Mouse (Mus musculus) adrenal gland, postnatal 36 days (tissue): ENCODE measurements around the gene Olfr1420. TPM values are rescaled to one million over a fixed set of nuclear protein-coding genes. Genes with fewer than 3 reads are reported as not detected.
"Not testable (repeated sequence)": the region's sequence is repeated elsewhere in the genome, so short reads cannot be mapped to it uniquely, and the experiment has no call there.

Experiments
- DNase-seq, 2 experiments: peaks; one replicate each; pipeline ENCODE4 v3.0.0; 2021; ENCODE audit warnings: mixed read lengths in 1 of 2
- long read RNA-seq, 2 experiments: library from polyadenylated mRNA; stranded (forward); transcript quantifications; one replicate each; pipeline ENCODE4 v2.0.0; 2021; ENCODE audit warnings: borderline sequencing depth in 2 of 2
- total RNA-seq, 2 experiments: library from RNA; stranded (reverse); gene quantifications; 2 replicates each; pipeline ENCODE4 v1.2.3; 2021

The Olfr1420 gene
- total RNA-seq = not detected
- long read RNA-seq, experiment 1 = 0 reads
- long read RNA-seq, experiment 2 = 0 reads

DNA sequence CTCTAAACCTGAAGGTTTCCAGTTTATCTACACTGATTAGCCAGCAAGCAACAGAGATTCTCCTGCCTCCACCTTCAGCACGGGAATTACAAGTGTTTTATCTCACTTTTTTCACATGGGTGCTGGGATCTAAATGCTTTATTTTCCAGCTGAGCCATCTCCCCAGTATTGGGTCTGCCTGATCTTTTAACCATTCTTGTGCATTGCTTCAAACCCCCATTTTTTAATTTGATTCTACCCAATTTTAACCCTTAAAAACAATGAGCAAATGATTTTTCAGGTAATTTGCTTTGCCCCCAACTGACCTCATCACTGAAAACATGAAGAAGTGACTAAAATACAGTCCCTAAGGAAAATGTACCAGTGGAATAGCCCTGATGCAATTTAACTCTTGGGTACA, at the start of gene Olfr1420:
Gene Olfr1420 (plus strand): TSS at position 301 of the 400 bp plus-strand sequence.
- no peak for DNase-seq

- no peak for DNase-seq
These were observed 47.2 kb upstream of the Olfr1420 start, which contains the start of gene Olfr1417 for GRCm38 (mm10) chr19:11839119-11839518. Gene Olfr1417, minus strand, starts transcription at chr19:11839219.

DNA sequence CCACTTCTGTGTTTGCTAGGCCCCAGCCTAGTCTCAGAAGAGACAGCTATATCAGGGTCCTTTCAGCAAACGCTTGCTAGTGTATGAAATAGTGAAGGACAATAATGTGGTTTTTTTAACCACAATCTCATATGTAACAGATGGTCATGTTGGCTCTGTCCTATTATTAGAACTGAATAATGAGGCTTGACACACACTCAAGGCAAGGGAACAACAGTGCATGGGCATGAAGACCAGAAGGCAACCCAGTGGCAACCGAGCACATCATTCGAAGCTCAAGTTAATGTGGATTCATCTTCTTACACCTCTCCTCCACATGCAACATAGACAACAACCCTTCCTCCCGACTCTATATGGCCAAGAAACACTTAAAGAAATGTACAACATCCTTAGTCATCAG, 40.0 kb upstream of the Olfr1420 start:
- no peak for DNase-seq

- DNase-seq = no peak
These were observed 33.7 kb upstream of the Olfr1420 start for GRCm38 (mm10) chr19:11852652-11853051.

- DNase-seq = no peak
These were observed 31.5 kb upstream of the Olfr1420 start for GRCm38 (mm10) chr19:11854821-11855220.

DNA sequence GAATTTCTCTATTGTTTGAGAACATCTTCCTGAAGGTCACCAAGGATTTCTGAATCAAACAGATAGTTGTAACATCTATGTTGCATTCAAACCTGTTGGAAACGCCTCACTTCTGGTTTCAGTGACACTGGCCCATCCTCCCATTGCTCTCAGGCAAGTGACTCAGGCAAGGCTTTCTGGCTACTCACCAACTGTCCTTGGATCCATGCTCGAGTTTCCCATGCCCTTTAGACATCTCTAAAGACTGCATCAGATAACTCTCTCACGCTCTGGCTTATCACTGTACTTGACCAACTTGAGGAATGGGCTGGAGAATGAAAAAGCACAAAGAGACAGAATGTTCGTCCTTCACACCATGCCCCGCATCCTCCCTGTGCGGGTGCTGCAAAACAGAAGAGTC, 29.9 kb upstream of the Olfr1420 start:
- peak; percentile 71 to 72 for DNase-seq

DNA sequence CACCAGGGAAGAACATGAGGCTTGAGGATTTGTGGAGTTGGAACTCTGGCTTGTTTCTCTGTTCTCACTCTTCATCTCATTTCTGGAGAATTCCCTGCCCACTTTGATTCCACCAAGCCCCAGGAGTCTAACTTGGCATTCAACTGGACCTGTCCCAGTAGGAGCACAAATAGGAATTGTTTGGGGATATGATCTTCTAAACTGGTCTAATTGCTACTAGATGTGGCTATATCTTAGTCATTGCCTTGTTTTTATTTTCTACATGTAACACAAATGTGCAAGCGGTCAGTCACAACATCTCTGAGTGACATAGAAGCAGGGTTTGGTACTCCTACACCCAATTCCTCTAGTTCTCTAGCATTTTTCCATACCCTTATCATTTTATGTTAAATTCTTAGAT, 25.4 kb upstream of the Olfr1420 start, which contains the start of gene Olfr1418:
Gene Olfr1418 (minus strand): TSS at position 101 of the 400 bp plus-strand sequence.
- DNase-seq = no peak

DNA sequence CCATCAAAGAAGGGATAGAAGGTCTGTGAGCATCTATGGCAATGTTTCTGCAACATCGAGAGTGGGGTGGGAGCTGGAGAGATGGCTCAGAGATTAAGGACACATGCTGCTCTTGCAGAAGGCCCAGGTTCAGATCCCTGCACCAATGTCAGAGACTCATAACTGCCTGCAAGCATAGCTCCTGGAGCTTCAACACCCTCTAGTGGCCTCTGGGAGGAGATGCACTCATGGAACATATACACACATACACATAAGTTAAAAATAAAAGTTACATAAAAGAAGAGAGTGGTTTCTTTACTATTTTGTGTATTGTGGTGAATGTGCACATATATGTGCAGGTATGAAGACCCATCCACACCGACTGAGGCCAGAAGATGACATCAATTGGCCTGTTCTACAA, 18.5 kb upstream of the Olfr1420 start:
- no peak for DNase-seq

DNA sequence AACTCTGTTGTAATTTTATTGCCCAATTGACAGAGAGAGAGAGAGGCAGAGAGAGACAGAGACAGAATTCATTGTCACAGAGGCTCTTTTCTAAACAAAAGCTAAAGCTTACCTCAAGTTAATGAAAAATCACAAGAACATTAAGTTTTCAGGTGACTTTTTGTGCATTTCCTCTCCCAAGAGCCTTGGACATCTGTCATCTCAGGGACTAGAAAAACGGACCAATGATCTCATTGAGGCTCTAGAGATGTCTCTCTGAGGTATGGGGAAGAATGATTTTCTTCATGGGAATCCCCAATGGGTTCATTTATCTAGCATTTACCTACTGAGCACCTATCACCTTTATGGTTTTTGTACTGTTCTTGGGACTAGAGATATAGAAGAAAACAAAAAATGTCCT, 11.4 kb upstream of the Olfr1420 start, which contains the start of gene Olfr1419:
Gene Olfr1419 (minus strand): TSS at position 101 of the 400 bp plus-strand sequence.
- DNase-seq = no peak

DNA sequence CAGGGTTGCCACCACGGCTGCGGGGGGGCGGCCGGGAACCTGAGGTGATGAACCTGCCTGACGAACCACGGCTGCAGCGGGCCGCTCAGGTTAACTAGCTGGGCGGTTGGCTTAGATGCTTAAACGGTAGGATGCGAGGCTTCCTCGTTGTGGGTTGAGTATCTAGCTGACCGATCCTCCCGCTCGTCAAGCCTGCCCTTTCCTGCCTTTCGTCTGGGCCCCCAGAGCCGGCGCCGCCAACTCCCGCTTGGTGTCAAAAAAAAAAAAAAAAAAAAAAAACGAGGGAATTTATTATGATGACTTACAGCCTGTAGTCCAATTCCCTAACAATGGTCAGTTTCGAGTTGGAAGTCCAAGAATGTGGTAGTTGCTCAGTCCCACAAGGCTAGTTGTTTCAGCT, 8.0 kb upstream of the Olfr1420 start:
- DNase-seq = not testable (repeated sequence)

DNA sequence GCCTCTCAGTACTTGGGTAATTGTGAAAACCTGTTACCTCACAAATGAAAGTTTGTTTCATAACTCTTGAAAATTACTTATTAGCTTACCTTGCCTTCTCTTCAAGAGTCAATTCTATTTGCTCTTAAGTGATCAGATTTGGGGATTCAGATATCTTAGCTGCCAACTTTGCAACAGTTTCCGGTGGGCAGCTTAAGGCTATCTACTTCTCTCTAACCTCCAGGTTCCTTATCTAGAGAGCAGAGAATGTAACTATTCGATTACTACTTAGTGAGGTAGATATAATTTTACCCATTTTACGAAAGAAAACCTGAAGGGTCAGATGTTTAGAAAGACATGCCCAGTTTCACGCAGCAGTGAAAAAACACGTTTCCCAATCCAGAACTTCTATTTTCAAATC, 24.7 kb downstream of the Olfr1420 start:
- no peak for DNase-seq

DNA sequence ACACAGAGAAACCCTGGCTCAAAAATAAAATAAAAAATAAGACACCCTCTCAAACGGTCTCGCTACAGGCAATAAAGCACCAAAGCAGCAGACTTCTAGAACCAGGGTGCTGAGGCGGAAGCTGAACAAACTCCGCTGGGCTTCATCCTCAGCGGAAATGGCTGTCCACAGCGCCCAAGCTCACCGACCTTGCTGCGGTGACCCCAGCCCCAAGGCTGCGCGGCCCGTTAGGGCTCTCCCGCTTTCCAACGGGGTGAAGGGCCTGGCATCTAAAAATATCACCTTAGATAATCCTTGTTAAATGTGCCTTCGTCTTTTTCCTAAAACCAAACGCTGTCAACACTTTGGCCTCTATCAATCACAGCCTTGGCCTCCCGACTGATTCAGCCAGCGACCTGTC, 25.2 kb downstream of the Olfr1420 start:
- peak in 1 of 2 experiments; percentile 59 for DNase-seq

DNA sequence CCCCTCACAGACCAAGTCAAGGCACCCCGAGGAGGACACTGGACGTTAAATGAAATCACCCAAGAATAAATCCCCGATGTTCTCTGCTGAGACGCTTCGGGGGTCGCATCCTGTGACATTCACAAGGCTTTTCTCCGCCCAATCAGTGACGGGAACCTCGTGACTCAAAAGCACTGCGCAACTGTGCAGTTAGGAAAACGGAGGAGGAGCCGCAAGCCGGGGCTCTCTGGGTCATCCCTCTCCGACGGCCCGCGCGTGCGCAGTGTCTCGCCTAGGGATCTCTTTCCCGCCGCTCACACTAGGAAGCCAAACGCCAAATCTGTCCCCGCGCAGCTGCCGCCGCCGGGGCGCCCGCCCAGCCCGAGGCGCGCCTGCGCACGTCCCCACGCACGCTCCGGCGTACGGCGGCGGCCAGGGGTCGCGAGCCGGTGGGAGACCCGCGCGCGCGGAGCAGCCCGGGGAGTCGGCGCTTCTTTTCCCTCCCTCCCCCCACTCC, 25.7 kb downstream of the Olfr1420 start, which contains the start of gene Patl1:
Gene Patl1 (plus strand): TSS at position 363 of the 496 bp plus-strand sequence.
- peak; percentile 99 for DNase-seq

- peak; percentile 61 to 81 for DNase-seq
These were observed 26.3 kb downstream of the Olfr1420 start for GRCm38 (mm10) chr19:11912533-11913121.

DNA sequence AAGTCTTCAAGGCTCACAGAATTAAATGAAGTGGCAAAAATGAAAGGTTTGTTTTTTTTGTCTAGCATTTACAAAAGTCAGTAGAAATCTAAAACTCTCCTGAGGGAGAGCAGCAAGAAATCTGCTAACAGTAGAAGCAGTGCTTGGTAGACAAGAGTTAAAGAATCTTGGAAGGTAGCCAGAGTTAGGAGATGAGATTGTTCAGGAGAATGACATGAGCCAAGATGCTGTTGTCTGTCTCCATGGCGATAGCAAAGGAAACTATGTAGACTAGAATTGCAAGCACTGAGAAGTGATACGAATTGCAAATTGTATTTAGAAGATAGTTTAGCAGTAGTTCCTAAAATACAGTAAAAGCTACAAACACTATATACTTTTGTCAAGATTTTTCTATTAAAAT, 29.4 kb downstream of the Olfr1420 start:
- DNase-seq = peak in 1 of 2 experiments; percentile 17

- no peak for DNase-seq
These were observed 35.7 kb downstream of the Olfr1420 start for GRCm38 (mm10) chr19:11922068-11922467.

DNA sequence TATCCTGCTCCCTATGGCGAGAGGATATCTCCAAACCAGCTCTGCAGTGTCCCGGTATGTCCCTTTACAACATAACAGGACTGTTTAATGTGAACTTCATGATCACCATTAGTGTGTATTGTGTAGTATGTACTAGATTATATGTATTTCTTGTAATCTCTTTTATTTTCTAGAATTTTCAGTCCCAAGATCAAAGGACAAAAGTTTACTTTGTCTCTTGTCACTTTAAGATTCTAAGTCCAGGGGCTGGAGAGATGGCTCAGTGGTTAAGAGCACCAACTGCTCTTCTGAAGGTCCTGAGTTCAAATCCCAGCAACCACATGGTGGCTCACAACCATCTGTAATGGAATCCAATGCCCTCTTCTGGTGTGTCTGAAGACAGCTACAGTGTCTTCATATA, 36.1 kb downstream of the Olfr1420 start:
- DNase-seq = not testable (repeated sequence)

DNA sequence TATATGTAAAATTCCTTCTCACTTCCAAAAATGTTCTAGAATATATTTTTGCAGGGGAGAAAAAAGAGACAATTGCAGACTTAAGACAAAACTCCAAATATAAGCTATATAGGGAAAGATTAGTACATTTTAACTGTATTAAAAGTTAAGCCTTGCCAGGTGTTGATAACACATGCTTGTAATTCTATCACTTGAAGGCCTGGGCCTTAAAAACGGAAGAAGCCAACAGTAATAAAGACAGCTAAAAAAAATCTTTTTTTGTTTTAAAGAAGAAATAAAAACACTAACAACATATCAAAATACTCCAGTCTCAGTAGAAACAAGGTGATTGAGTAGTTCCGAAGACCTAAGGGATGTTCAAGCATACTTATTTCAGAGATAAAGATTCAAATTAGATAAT, 40.0 kb downstream of the Olfr1420 start:
- DNase-seq = no peak

GRCm38 (mm10) chr19:11928025-11928748, 41.8 kb downstream of the Olfr1420 start:
- no peak for DNase-seq

- DNase-seq = not testable (repeated sequence)
These were observed 60.1 kb downstream of the Olfr1420 start for GRCm38 (mm10) chr19:11946460-11946859.
